Mouse (Mus musculus) MEL (cell line): ENCODE results near the gene Zcchc10.

ENCODE experiments used
- BHLHE40 ChIP-seq: IDR thresholded peaks from 2 replicates; pipeline ENCODE4 v1.6.1; 2012; ENCODE audit warnings: low read depth, mild to moderate bottlenecking, inconsistent platforms, low read length, improper control_type of control experiment, borderline replicate concordance
- EP300 ChIP-seq, 2 experiments: IDR thresholded peaks; 2 replicates each; pipeline ENCODE4 v1.6.1; 2011; ENCODE audit warnings: improper control_type of control experiment in 2 of 2, low read length in 2 of 2, low read depth in 1 of 2, mild to moderate bottlenecking in 1 of 2

DNA sequence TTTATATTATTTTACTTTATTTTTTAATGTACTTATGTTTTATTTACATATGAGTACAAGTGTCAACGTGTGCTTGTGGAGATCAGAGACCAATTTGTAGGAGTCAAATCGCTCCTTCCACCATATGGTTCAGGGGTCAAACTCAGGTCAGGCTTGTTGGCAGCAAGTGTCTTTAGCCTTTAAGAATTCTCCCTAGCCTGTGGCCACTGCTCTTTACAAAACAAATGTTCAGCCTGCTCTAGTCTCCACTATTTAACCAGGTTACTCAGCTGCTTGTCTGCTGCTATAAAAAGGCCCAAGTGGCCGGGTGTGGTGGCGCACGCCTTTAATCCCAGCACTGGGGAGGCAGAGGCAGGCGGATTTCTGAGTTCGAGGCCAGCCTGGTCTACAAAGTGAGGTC is 6.4 kb upstream of the Zcchc10 start:
- TF ChIP-seq EP300 (IDR thresholded peaks at IDR 0.05; ENCODE audit: low read depth in 1 of 2, low read length in 2 of 2), result no peak
- TF ChIP-seq BHLHE40, result no peak
